Mouse (Mus musculus): Measurements from ENCODE around the gene Atp9a. TPM values are rescaled to one million over a fixed set of nuclear protein-coding genes. Genes with fewer than 3 reads are reported as not detected.
A peak's percentile ranks its signal among the peaks of the same experiment; 100 is the strongest.

Atp9a gene
- polyA plus RNA-seq, 1 experiment = 56.0 TPM

DNA sequence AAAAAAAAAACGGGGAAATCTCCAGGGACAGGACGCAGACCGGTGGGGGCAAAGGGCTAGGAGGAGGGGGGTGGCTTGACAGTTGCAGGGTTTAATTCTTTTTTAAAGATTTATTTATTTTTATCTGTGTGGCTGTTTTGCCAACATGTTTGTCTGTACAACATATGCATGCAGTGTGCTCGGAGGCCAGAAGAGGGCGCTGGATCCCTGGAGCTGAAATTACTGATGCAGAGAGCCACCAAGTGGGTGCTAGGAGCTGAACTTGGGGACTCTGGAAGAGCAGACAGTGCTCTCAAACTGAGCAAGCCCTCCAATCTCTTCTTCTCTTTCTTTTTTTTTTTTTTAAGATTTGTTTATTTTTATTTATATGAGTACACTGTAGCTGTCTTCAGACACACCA is 81.9 kb downstream of the Atp9a start:
- TF ChIP-seq CTCF (conservative IDR thresholded peaks at IDR 0.05; ENCODE audit: insufficient read depth, insufficient read length, low read depth, low read length) (peak; percentile 35; the same call in 1 of the 2 replicates), POLR2A (IDR thresholded peaks at IDR 0.05; ENCODE audit: low read depth, low read length) (no peak)
- H3K4me1 ChIP-seq (ENCODE audit: control insufficient read depth, insufficient read depth, low read length) = no peaks in the 10 kb centered on the region
- DNase-seq = no peak
- 66% methylated on average over 5 of the region's 5 CpGs for WGBS
- H3K27ac ChIP-seq (ENCODE audit: insufficient read depth, low read depth, low read length) = no peak overlapping the region
- H3K4me3 ChIP-seq (ENCODE audit: insufficient read depth, low read depth, low read length) = no peak overlapping the region
- H3K36me3 ChIP-seq (ENCODE audit: control insufficient read depth, insufficient read depth, low read length) = no peaks in the 10 kb centered on the region
- no peaks in the 10 kb centered on the region for H3K27me3 ChIP-seq (replicated peaks; ENCODE audit: control insufficient read depth, insufficient read depth, low read length)

DNA sequence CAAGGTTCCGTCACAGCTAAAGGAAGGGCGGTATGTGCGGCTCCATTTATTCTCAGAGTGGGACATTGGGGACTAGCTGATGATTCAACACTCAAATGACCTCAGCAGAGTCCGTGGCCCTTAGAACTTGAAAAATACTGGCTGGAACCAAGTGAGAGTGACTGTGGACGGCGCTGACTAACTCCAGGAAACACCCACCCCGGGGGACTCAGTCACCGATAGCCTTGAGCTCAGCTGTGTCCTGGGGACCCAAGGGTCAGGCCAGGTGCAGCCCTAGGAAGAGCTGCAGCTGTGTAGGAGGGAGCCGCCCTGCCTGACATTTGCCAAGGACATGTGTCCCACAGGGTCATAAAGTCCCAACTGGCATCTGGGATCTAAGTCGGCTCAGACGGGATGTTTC is 83.7 kb downstream of the Atp9a start:
- Histone ChIP-seq H3K4me1 (ENCODE audit: control insufficient read depth, insufficient read depth, low read length) (no peaks in the 10 kb centered on the region), H3K27me3 (replicated peaks; ENCODE audit: control insufficient read depth, insufficient read depth, low read length) (no peaks in the 10 kb centered on the region), H3K27ac (ENCODE audit: insufficient read depth, low read depth, low read length) (no peak overlapping the region), H3K4me3 (ENCODE audit: insufficient read depth, low read depth, low read length) (no peak overlapping the region), H3K36me3 (ENCODE audit: control insufficient read depth, insufficient read depth, low read length) (no peaks in the 10 kb centered on the region)
- TF ChIP-seq CTCF (conservative IDR thresholded peaks at IDR 0.05; ENCODE audit: insufficient read depth, insufficient read length, low read depth, low read length) (no peak), POLR2A (IDR thresholded peaks at IDR 0.05; ENCODE audit: low read depth, low read length) (no peak)
- DNase-seq = no peak
- WGBS = 75% methylated on average over 11 of the region's 11 CpGs

DNA sequence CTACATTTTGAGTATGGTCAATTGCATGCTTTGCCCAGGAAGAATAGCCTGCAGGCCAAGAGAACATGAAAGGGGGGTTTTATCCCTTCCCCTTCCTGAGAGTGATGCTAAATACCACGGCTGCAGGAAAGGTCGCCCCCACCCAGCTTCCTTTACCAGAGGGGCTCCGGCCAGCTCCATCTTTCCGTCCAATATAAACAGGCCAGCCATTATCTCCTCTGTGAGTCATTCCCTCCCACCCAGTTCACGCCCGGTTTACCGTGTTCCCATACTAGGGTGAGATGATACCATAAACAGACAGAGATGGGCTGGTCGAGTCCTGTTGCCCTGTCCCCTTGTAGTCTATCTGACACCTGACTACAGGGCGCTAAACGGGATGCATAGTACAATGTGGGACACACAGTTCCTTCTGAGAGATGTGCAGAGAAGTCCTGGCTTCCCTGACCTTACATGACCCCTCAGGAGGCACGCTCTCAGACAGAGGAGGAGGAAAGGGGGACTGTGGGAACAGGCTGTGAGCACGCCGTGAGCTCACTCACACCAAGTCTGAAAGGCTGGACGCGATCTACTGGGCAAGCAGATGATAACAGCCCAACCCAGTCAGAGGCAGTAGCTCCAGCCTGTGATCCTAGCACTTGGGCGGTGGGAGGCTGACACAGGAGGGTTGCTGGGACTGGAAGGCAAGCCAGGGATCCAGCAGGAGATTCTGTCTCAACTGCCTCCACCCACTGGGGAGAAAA is 85.5 kb downstream of the Atp9a start:
- DNase-seq = no peak
- WGBS = 66% methylated on average over 16 of the region's 16 CpGs

DNA sequence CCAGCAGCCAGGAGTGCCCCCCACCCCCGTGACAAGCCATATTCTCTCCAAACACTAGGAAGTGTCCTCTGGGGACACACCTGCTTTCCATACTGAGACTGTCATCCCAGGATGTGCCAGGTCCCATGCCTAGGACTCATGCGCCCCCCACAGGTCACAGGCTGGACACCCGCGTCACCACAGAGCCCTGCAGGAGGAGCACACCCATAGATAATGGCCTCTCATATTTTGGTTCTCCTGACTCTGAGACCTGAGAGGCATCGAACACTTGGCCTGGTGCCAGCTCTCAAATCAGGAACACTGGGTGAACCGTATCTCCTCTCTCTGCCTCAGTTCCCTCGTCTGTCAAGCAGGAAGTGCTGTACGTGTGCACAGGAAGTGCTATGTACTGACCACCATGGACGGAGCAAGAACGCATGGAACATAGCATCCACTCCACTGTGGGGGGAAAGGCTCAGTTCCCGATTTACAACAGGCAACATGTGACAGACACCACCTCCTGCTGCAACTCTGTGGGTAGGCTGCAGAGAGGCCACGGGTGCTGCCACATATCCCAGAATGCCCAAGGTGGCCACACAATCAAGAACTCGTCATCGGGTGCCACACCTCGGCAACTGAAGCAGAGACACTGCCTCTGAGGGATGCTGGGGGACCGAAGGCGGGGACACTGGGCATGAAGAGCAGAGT is 87.1 kb downstream of the Atp9a start:
- no peak overlapping the region for H3K27ac ChIP-seq (ENCODE audit: insufficient read depth, low read depth, low read length)
- H3K4me3 ChIP-seq (ENCODE audit: insufficient read depth, low read depth, low read length) = no peak overlapping the region
- TF ChIP-seq CTCF (conservative IDR thresholded peaks at IDR 0.05; ENCODE audit: insufficient read depth, insufficient read length, low read depth, low read length) = no peak
- no peak for TF ChIP-seq POLR2A (IDR thresholded peaks at IDR 0.05; ENCODE audit: low read depth, low read length)
- H3K4me1 ChIP-seq (ENCODE audit: control insufficient read depth, insufficient read depth, low read length) = no peaks in the 10 kb centered on the region
- H3K36me3 ChIP-seq (ENCODE audit: control insufficient read depth, insufficient read depth, low read length) = no peaks in the 10 kb centered on the region
- no peaks in the 10 kb centered on the region for H3K27me3 ChIP-seq (replicated peaks; ENCODE audit: control insufficient read depth, insufficient read depth, low read length)
- DNase-seq = no peak
- WGBS = 74% methylated on average over 17 of the region's 17 CpGs

More for the DNA sequence above, 85.5 kb downstream of the Atp9a start:
- H3K4me1 ChIP-seq (ENCODE audit: control insufficient read depth, insufficient read depth, low read length) = no peaks in the 10 kb centered on the region
- no peak overlapping the region for H3K4me3 ChIP-seq (ENCODE audit: insufficient read depth, low read depth, low read length)
- no peak overlapping the region for H3K27ac ChIP-seq (ENCODE audit: insufficient read depth, low read depth, low read length)
- no peaks in the 10 kb centered on the region for H3K36me3 ChIP-seq (ENCODE audit: control insufficient read depth, insufficient read depth, low read length)
- H3K27me3 ChIP-seq (replicated peaks; ENCODE audit: control insufficient read depth, insufficient read depth, low read length) = no peaks in the 10 kb centered on the region
- no peak for TF ChIP-seq CTCF (conservative IDR thresholded peaks at IDR 0.05; ENCODE audit: insufficient read depth, insufficient read length, low read depth, low read length)
- TF ChIP-seq POLR2A (IDR thresholded peaks at IDR 0.05; ENCODE audit: low read depth, low read length) = no peak

DNA sequence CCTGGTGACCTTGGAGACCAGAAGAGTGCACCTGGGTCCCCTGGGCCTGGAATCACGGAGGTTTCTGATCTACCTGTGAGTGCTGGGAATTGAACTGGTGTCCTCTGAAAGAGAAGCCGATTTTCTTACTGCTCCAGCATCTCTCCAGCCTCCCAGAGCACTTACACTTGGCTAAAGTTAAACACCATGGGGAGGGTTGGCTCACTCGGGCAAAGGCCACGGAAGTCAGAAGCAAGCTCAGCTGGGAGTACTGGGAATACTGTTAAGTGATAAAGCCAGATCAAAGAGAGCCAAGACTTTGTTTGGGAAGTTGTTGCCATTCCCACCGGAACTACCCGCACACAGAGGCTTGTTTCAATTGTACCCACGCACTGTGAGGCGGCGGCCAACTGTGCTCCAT is 87.7 kb downstream of the Atp9a start:
- no peaks in the 10 kb centered on the region for H3K27me3 ChIP-seq (replicated peaks; ENCODE audit: control insufficient read depth, insufficient read depth, low read length)
- DNase-seq = no peak
- H3K27ac ChIP-seq (ENCODE audit: insufficient read depth, low read depth, low read length) = no peak overlapping the region
- no peak for TF ChIP-seq POLR2A (IDR thresholded peaks at IDR 0.05; ENCODE audit: low read depth, low read length)
- no peak for TF ChIP-seq CTCF (conservative IDR thresholded peaks at IDR 0.05; ENCODE audit: insufficient read depth, insufficient read length, low read depth, low read length)
- 75% methylated on average over 9 of the region's 9 CpGs for WGBS
- no peaks in the 10 kb centered on the region for H3K36me3 ChIP-seq (ENCODE audit: control insufficient read depth, insufficient read depth, low read length)
- H3K4me1 ChIP-seq (ENCODE audit: control insufficient read depth, insufficient read depth, low read length) = no peaks in the 10 kb centered on the region
- H3K4me3 ChIP-seq (ENCODE audit: insufficient read depth, low read depth, low read length) = no peak overlapping the region

DNA sequence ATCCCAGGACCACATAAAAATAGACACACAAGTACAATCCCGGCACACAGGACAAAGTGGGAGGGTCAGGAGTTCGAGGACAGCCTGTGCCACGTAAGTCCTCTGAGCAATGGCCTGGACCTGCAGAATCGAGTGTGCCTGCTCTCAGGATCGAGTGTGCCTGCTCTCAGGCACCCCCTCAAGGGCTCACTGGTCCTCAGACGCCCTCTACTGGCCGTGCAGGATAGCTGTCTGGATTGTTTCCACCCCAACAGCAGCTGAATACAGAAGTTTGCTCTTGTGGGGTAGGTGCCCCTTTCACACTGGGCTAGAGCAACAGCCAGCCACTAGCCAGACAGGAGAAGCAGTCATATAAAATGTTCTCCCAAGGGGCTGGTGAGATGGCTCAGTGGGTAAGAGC is 90.5 kb downstream of the Atp9a start:
- 53% methylated on average over 7 of the region's 7 CpGs for WGBS
- no peaks in the 10 kb centered on the region for H3K36me3 ChIP-seq (ENCODE audit: control insufficient read depth, insufficient read depth, low read length)
- H3K27me3 ChIP-seq (replicated peaks; ENCODE audit: control insufficient read depth, insufficient read depth, low read length) = no peaks in the 10 kb centered on the region
- TF ChIP-seq POLR2A (IDR thresholded peaks at IDR 0.05; ENCODE audit: low read depth, low read length) (no peak), CTCF (conservative IDR thresholded peaks at IDR 0.05; ENCODE audit: insufficient read depth, insufficient read length, low read depth, low read length) (peak; percentile 46)
- no peak for DNase-seq
- H3K4me3 ChIP-seq (ENCODE audit: insufficient read depth, low read depth, low read length) = no peak overlapping the region
- no peak overlapping the region for H3K27ac ChIP-seq (ENCODE audit: insufficient read depth, low read depth, low read length)
- H3K4me1 ChIP-seq (ENCODE audit: control insufficient read depth, insufficient read depth, low read length) = no peaks in the 10 kb centered on the region

DNA sequence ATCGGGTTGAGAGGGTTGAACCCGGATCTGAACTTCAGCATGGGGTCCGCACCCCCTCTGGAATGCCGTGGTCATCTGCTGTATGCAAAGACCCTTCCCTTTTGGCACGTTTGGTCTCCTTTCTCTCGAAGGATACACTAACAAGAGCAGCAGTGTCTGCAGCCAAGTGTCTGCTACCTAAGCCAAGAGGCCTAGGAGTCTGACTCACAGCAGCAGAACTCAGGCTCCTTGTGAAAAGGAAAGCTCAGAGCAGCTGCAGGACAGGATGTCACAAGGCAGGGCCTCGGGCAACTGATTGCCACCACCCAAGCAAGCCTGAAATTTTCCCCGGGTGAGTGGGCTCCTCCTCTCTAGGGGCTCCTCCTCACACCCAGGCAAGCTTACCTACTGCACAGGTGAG is 94.0 kb downstream of the Atp9a start:
- TF ChIP-seq CTCF (conservative IDR thresholded peaks at IDR 0.05; ENCODE audit: insufficient read depth, insufficient read length, low read depth, low read length) (no peak), POLR2A (IDR thresholded peaks at IDR 0.05; ENCODE audit: low read depth, low read length) (no peak)
- no peak overlapping the region for H3K27ac ChIP-seq (ENCODE audit: insufficient read depth, low read depth, low read length)
- H3K4me3 ChIP-seq (ENCODE audit: insufficient read depth, low read depth, low read length) = no peak overlapping the region
- no peaks in the 10 kb centered on the region for H3K36me3 ChIP-seq (ENCODE audit: control insufficient read depth, insufficient read depth, low read length)
- WGBS = 79% methylated on average over 8 of the region's 8 CpGs
- no peaks in the 10 kb centered on the region for H3K4me1 ChIP-seq (ENCODE audit: control insufficient read depth, insufficient read depth, low read length)
- DNase-seq = no peak
- no peaks in the 10 kb centered on the region for H3K27me3 ChIP-seq (replicated peaks; ENCODE audit: control insufficient read depth, insufficient read depth, low read length)
